Mouse (Mus musculus): ENCODE results near the gene Gria1. TPM values are rescaled to one million over a fixed set of nuclear protein-coding genes. Genes with fewer than 3 reads are reported as not detected.

Gene Gria1
- polyA plus RNA-seq, 1 experiment from 2014 or later: 2.5 TPM

GRCm38 (mm10) chr11:57072171-57072570 is 61.0 kb downstream of the Gria1 start:
- no peaks in the 10 kb centered on the region for H3K36me3 ChIP-seq (ENCODE audit: control insufficient read depth, insufficient read depth, low read length)
- ATAC-seq (ENCODE audit: low read depth) (no peak), DNase-seq (ENCODE audit: low spot score) (peak; percentile 2)
- no peak overlapping the region for H3K4me2 ChIP-seq (ENCODE audit: low read depth, low read length)
- 60% methylated on average over 6 of the region's 6 CpGs for WGBS
- H3K27ac ChIP-seq (replicated peaks; ENCODE audit: low read depth, low read length): no peak overlapping the region
- no peaks in the 10 kb centered on the region for H3K9me3 ChIP-seq (ENCODE audit: control insufficient read depth, low read length)
- no peak overlapping the region for H3K4me3 ChIP-seq (ENCODE audit: low read depth, low read length)
- no peaks in the 10 kb centered on the region for H3K4me1 ChIP-seq (ENCODE audit: control insufficient read depth, insufficient read depth, low read length)
- H3K27me3 ChIP-seq (replicated peaks; ENCODE audit: control insufficient read depth, insufficient read depth, low read length): no peaks in the 10 kb centered on the region
- no peak overlapping the region for H3K9ac ChIP-seq (ENCODE audit: low read depth, low read length)

DNA sequence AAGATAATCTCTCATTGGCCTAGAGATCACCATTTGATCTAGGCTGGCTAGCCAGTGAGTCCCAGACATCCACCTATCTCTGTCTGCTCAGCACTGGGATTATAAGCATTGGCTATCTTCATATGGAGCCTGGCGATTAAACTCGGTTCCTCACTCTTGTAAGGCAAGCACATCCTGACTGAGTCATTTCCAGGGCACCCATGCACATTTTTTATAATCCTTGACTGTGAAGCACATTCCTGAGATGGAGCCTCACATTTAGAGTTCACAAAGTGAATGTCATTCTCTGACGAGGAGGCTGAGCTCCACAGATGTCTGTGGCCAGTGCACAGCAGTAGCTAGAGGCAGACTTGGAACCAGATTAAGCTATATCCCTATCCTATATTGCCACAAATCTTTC is 68.2 kb downstream of the Gria1 start:
- Histone ChIP-seq H3K27me3 (replicated peaks; ENCODE audit: control insufficient read depth, insufficient read depth, low read length) (no peaks in the 10 kb centered on the region), H3K4me1 (ENCODE audit: control insufficient read depth, insufficient read depth, low read length) (no peaks in the 10 kb centered on the region), H3K9me3 (ENCODE audit: control insufficient read depth, low read length) (no peaks in the 10 kb centered on the region), H3K4me3 (ENCODE audit: low read depth, low read length) (no peak overlapping the region), H3K9ac (ENCODE audit: low read depth, low read length) (no peak overlapping the region), H3K27ac (replicated peaks; ENCODE audit: low read depth, low read length) (no peak overlapping the region), H3K36me3 (ENCODE audit: control insufficient read depth, insufficient read depth, low read length) (no peaks in the 10 kb centered on the region), H3K4me2 (ENCODE audit: low read depth, low read length) (no peak overlapping the region)
- DNase-seq (ENCODE audit: low spot score) (no peak), ATAC-seq (ENCODE audit: low read depth) (no peak)
- WGBS: 77% methylated on average over 3 of the region's 3 CpGs

GRCm38 (mm10) chr11:57089527-57089926 is 78.3 kb downstream of the Gria1 start:
- no peak overlapping the region for H3K4me3 ChIP-seq (ENCODE audit: low read depth, low read length)
- no peak overlapping the region for H3K9ac ChIP-seq (ENCODE audit: low read depth, low read length)
- no peak overlapping the region for H3K4me2 ChIP-seq (ENCODE audit: low read depth, low read length)
- no peaks in the 10 kb centered on the region for H3K9me3 ChIP-seq (ENCODE audit: control insufficient read depth, low read length)
- no peaks in the 10 kb centered on the region for H3K36me3 ChIP-seq (ENCODE audit: control insufficient read depth, insufficient read depth, low read length)
- H3K27ac ChIP-seq (replicated peaks; ENCODE audit: low read depth, low read length): no peak overlapping the region
- 75% methylated on average over 5 of the region's 5 CpGs for WGBS
- no peaks in the 10 kb centered on the region for H3K4me1 ChIP-seq (ENCODE audit: control insufficient read depth, insufficient read depth, low read length)
- no peak for DNase-seq (ENCODE audit: low spot score)
- ATAC-seq (ENCODE audit: low read depth): no peak
- H3K27me3 ChIP-seq (replicated peaks; ENCODE audit: control insufficient read depth, insufficient read depth, low read length): no peaks in the 10 kb centered on the region

DNA sequence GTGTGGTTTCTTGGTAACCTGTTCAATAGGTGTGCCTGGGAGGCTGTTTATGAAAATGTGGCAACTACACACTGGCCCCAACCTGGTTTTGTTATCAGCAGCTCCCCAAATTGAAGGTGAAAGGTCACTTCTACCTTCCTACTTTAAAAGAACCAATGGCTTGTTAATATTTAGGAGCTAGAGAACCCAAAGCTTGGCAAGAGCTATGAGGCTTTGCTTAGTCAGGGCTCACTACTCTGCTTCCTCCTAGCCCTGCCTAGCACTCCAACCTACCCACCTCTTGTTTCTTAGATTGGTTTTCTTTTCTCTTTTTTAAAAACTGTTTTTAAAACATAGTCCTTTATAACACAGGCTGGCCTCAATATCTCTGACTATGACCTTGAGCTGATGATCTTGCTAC is 79.5 kb downstream of the Gria1 start:
- no peaks in the 10 kb centered on the region for H3K4me1 ChIP-seq (ENCODE audit: control insufficient read depth, insufficient read depth, low read length)
- no peak overlapping the region for H3K4me3 ChIP-seq (ENCODE audit: low read depth, low read length)
- no peaks in the 10 kb centered on the region for H3K36me3 ChIP-seq (ENCODE audit: control insufficient read depth, insufficient read depth, low read length)
- H3K9ac ChIP-seq (ENCODE audit: low read depth, low read length): no peak overlapping the region
- H3K27ac ChIP-seq (replicated peaks; ENCODE audit: low read depth, low read length): no peak overlapping the region
- no peak overlapping the region for H3K4me2 ChIP-seq (ENCODE audit: low read depth, low read length)
- H3K27me3 ChIP-seq (replicated peaks; ENCODE audit: control insufficient read depth, insufficient read depth, low read length): no peaks in the 10 kb centered on the region
- no peak for ATAC-seq (ENCODE audit: low read depth)
- H3K9me3 ChIP-seq (ENCODE audit: control insufficient read depth, low read length): no peaks in the 10 kb centered on the region
- no peak for DNase-seq (ENCODE audit: low spot score)

GRCm38 (mm10) chr11:57091276-57091914 is 80.2 kb downstream of the Gria1 start:
- ATAC-seq (ENCODE audit: low read depth) (no peak), DNase-seq (ENCODE audit: low spot score) (no peak)
- H3K27me3 ChIP-seq (replicated peaks; ENCODE audit: control insufficient read depth, insufficient read depth, low read length): no peaks in the 10 kb centered on the region
- H3K27ac ChIP-seq (replicated peaks; ENCODE audit: low read depth, low read length): no peak overlapping the region
- no peak overlapping the region for H3K9ac ChIP-seq (ENCODE audit: low read depth, low read length)
- 71% methylated on average over 3 of the region's 3 CpGs for WGBS
- no peak overlapping the region for H3K4me3 ChIP-seq (ENCODE audit: low read depth, low read length)
- H3K36me3 ChIP-seq (ENCODE audit: control insufficient read depth, insufficient read depth, low read length): no peaks in the 10 kb centered on the region
- H3K9me3 ChIP-seq (ENCODE audit: control insufficient read depth, low read length): no peaks in the 10 kb centered on the region
- H3K4me2 ChIP-seq (ENCODE audit: low read depth, low read length): no peak overlapping the region
- H3K4me1 ChIP-seq (ENCODE audit: control insufficient read depth, insufficient read depth, low read length): no peaks in the 10 kb centered on the region

DNA sequence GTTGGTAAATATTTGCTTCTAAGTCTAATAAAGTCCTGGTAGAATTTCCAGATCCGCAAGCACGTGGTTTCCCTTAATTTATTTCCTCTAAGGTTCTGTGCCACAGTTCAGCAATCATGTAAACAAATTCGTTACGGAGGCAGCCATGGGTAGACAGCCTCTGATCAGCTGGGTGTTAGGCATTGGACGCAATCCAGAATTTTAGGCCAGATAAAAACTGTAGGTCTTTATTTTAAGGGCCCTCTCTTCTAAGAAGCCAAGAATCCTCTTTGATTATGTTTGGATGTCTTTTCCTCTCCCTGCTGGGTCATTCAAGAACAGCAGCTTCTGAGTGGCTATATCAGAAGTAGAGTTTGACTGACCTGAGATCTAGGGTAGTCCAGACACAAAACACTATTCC is 89.3 kb downstream of the Gria1 start:
- DNase-seq (ENCODE audit: low spot score) (peak; percentile 2), ATAC-seq (ENCODE audit: low read depth) (no peak)
- no peaks in the 10 kb centered on the region for H3K36me3 ChIP-seq (ENCODE audit: control insufficient read depth, insufficient read depth, low read length)
- no peak overlapping the region for H3K9ac ChIP-seq (ENCODE audit: low read depth, low read length)
- no peaks in the 10 kb centered on the region for H3K4me1 ChIP-seq (ENCODE audit: control insufficient read depth, insufficient read depth, low read length)
- H3K27me3 ChIP-seq (replicated peaks; ENCODE audit: control insufficient read depth, insufficient read depth, low read length): no peaks in the 10 kb centered on the region
- H3K27ac ChIP-seq (replicated peaks; ENCODE audit: low read depth, low read length): no peak overlapping the region
- H3K9me3 ChIP-seq (ENCODE audit: control insufficient read depth, low read length): no peaks in the 10 kb centered on the region
- H3K4me3 ChIP-seq (ENCODE audit: low read depth, low read length): no peak overlapping the region
- 66% methylated on average over 5 of the region's 5 CpGs for WGBS
- no peak overlapping the region for H3K4me2 ChIP-seq (ENCODE audit: low read depth, low read length)

- Histone ChIP-seq H3K9me3 (ENCODE audit: control insufficient read depth, low read length) (no peaks in the 10 kb centered on the region), H3K36me3 (ENCODE audit: control insufficient read depth, insufficient read depth, low read length) (no peaks in the 10 kb centered on the region), H3K9ac (ENCODE audit: low read depth, low read length) (no peak overlapping the region), H3K4me3 (ENCODE audit: low read depth, low read length) (no peak overlapping the region), H3K27ac (replicated peaks; ENCODE audit: low read depth, low read length) (no peak overlapping the region), H3K27me3 (replicated peaks; ENCODE audit: control insufficient read depth, insufficient read depth, low read length) (no peaks in the 10 kb centered on the region), H3K4me1 (ENCODE audit: control insufficient read depth, insufficient read depth, low read length) (no peaks in the 10 kb centered on the region), H3K4me2 (ENCODE audit: low read depth, low read length) (no peak overlapping the region)
- ATAC-seq (ENCODE audit: low read depth): no peak
- DNase-seq (ENCODE audit: low spot score): no peak
- WGBS: 75% methylated on average over 5 of the region's 5 CpGs
Measured at GRCm38 (mm10) chr11:57103751-57104254, 92.6 kb downstream of the Gria1 start.

- no peak overlapping the region for H3K4me2 ChIP-seq (ENCODE audit: low read depth, low read length)
- H3K4me1 ChIP-seq (ENCODE audit: control insufficient read depth, insufficient read depth, low read length): no peaks in the 10 kb centered on the region
- no peaks in the 10 kb centered on the region for H3K36me3 ChIP-seq (ENCODE audit: control insufficient read depth, insufficient read depth, low read length)
- H3K4me3 ChIP-seq (ENCODE audit: low read depth, low read length): no peak overlapping the region
- H3K27ac ChIP-seq (replicated peaks; ENCODE audit: low read depth, low read length): no peak overlapping the region
- H3K27me3 ChIP-seq (replicated peaks; ENCODE audit: control insufficient read depth, insufficient read depth, low read length): no peaks in the 10 kb centered on the region
- WGBS: 28% methylated on average over 3 of the region's 3 CpGs
- DNase-seq (ENCODE audit: low spot score) (peak; percentile 2), ATAC-seq (ENCODE audit: low read depth) (no peak)
- H3K9ac ChIP-seq (ENCODE audit: low read depth, low read length): no peak overlapping the region
- no peaks in the 10 kb centered on the region for H3K9me3 ChIP-seq (ENCODE audit: control insufficient read depth, low read length)
Measured at GRCm38 (mm10) chr11:57105683-57106082, 94.5 kb downstream of the Gria1 start.

GRCm38 (mm10) chr11:57112386-57112785 is 101.2 kb downstream of the Gria1 start:
- ATAC-seq (ENCODE audit: low read depth): no peak
- Histone ChIP-seq H3K4me1 (ENCODE audit: control insufficient read depth, insufficient read depth, low read length) (no peaks in the 10 kb centered on the region), H3K27ac (replicated peaks; ENCODE audit: low read depth, low read length) (no peak overlapping the region), H3K4me2 (ENCODE audit: low read depth, low read length) (no peak overlapping the region), H3K9me3 (ENCODE audit: control insufficient read depth, low read length) (no peaks in the 10 kb centered on the region), H3K9ac (ENCODE audit: low read depth, low read length) (no peak overlapping the region), H3K27me3 (replicated peaks; ENCODE audit: control insufficient read depth, insufficient read depth, low read length) (no peaks in the 10 kb centered on the region), H3K36me3 (ENCODE audit: control insufficient read depth, insufficient read depth, low read length) (no peaks in the 10 kb centered on the region), H3K4me3 (ENCODE audit: low read depth, low read length) (no peak overlapping the region)
- DNase-seq (ENCODE audit: low spot score): no peak
- WGBS: 84% methylated on average over 8 of the region's 8 CpGs

All from embryonic facial prominence, embryonic 14.5 days (tissue).